Mouse (Mus musculus): ENCODE data around the gene Slc50a1.

Gene Slc50a1

GRCm38 (mm10) chr3:89282291-89282643, 11.9 kb upstream of the Slc50a1 start:
- DNase-seq (ENCODE audit: low read depth, low spot score): no peak
- no peaks in the 10 kb centered on the region for H3K36me3 ChIP-seq (ENCODE audit: control insufficient read depth, insufficient read depth, low read length, poor library complexity, severe bottlenecking)

GRCm38 (mm10) chr3:89281579-89282290, 11.4 kb upstream of the Slc50a1 start:
- peak; percentile 90 for DNase-seq (ENCODE audit: low read depth, low spot score)

More at GRCm38 (mm10) chr3:89282291-89282643, 11.9 kb upstream of the Slc50a1 start:
- no peaks in the 10 kb centered on the region for H3K27me3 ChIP-seq (ENCODE audit: control insufficient read depth, insufficient read depth, low read length, poor library complexity, severe bottlenecking)

GRCm38 (mm10) chr3:89280606-89281511, 10.5 kb upstream of the Slc50a1 start, which contains the start of gene Efna1:
Gene Efna1, minus strand, starts transcription at chr3:89281142.
- no peaks in the 10 kb centered on the region for H3K27me3 ChIP-seq (ENCODE audit: control insufficient read depth, insufficient read depth, low read length, poor library complexity, severe bottlenecking)
- no peaks in the 10 kb centered on the region for H3K36me3 ChIP-seq (ENCODE audit: control insufficient read depth, insufficient read depth, low read length, poor library complexity, severe bottlenecking)
- DNase-seq (ENCODE audit: low read depth, low spot score): peak; percentile 19

More at GRCm38 (mm10) chr3:89281579-89282290, 11.4 kb upstream of the Slc50a1 start:
- Histone ChIP-seq H3K36me3 (ENCODE audit: control insufficient read depth, insufficient read depth, low read length, poor library complexity, severe bottlenecking) (no peaks in the 10 kb centered on the region), H3K27me3 (ENCODE audit: control insufficient read depth, insufficient read depth, low read length, poor library complexity, severe bottlenecking) (no peaks in the 10 kb centered on the region)

- Histone ChIP-seq H3K36me3 (ENCODE audit: control insufficient read depth, insufficient read depth, low read length, poor library complexity, severe bottlenecking) (no peaks in the 10 kb centered on the region), H3K27me3 (ENCODE audit: control insufficient read depth, insufficient read depth, low read length, poor library complexity, severe bottlenecking) (no peaks in the 10 kb centered on the region)
- peak; percentile 24 for DNase-seq (ENCODE audit: low read depth, low spot score)
Observed at GRCm38 (mm10) chr3:89280050-89280605, 9.8 kb upstream of the Slc50a1 start.

GRCm38 (mm10) chr3:89279153-89279890, 9.0 kb upstream of the Slc50a1 start:
- H3K36me3 ChIP-seq (ENCODE audit: control insufficient read depth, insufficient read depth, low read length, poor library complexity, severe bottlenecking): no peaks in the 10 kb centered on the region
- DNase-seq (ENCODE audit: low read depth, low spot score): peak; percentile 65
- no peaks in the 10 kb centered on the region for H3K27me3 ChIP-seq (ENCODE audit: control insufficient read depth, insufficient read depth, low read length, poor library complexity, severe bottlenecking)

- no peaks in the 10 kb centered on the region for H3K27me3 ChIP-seq (ENCODE audit: control insufficient read depth, insufficient read depth, low read length, poor library complexity, severe bottlenecking)
- DNase-seq (ENCODE audit: low read depth, low spot score): no peak
- no peaks in the 10 kb centered on the region for H3K36me3 ChIP-seq (ENCODE audit: control insufficient read depth, insufficient read depth, low read length, poor library complexity, severe bottlenecking)
Observed at GRCm38 (mm10) chr3:89278643-89279042, 8.3 kb upstream of the Slc50a1 start.

- no peak for DNase-seq (ENCODE audit: low read depth, low spot score)
- Histone ChIP-seq H3K36me3 (ENCODE audit: control insufficient read depth, insufficient read depth, low read length, poor library complexity, severe bottlenecking) (no peaks in the 10 kb centered on the region), H3K27me3 (ENCODE audit: control insufficient read depth, insufficient read depth, low read length, poor library complexity, severe bottlenecking) (no peaks in the 10 kb centered on the region)
Observed at GRCm38 (mm10) chr3:89278107-89278506, 7.7 kb upstream of the Slc50a1 start.

GRCm38 (mm10) chr3:89277281-89278021, 7.1 kb upstream of the Slc50a1 start:
- DNase-seq (ENCODE audit: low read depth, low spot score): no peak
- no peaks in the 10 kb centered on the region for H3K27me3 ChIP-seq (ENCODE audit: control insufficient read depth, insufficient read depth, low read length, poor library complexity, severe bottlenecking)
- H3K36me3 ChIP-seq (ENCODE audit: control insufficient read depth, insufficient read depth, low read length, poor library complexity, severe bottlenecking): no peaks in the 10 kb centered on the region

GRCm38 (mm10) chr3:89276061-89276460, 5.7 kb upstream of the Slc50a1 start:
- Histone ChIP-seq H3K36me3 (ENCODE audit: control insufficient read depth, insufficient read depth, low read length, poor library complexity, severe bottlenecking) (no peaks in the 10 kb centered on the region), H3K27me3 (ENCODE audit: control insufficient read depth, insufficient read depth, low read length, poor library complexity, severe bottlenecking) (no peaks in the 10 kb centered on the region)
- DNase-seq (ENCODE audit: low read depth, low spot score): no peak

GRCm38 (mm10) chr3:89271760-89272159, 1.4 kb upstream of the Slc50a1 start:
- DNase-seq (ENCODE audit: low read depth, low spot score): no peak
- no peaks in the 10 kb centered on the region; the same call in 1 of the 2 replicates for H3K36me3 ChIP-seq (ENCODE audit: control insufficient read depth, insufficient read depth, low read length, poor library complexity, severe bottlenecking)
- H3K27me3 ChIP-seq (ENCODE audit: control insufficient read depth, insufficient read depth, low read length, poor library complexity, severe bottlenecking): no peaks in the 10 kb centered on the region

- H3K36me3 ChIP-seq (ENCODE audit: control insufficient read depth, insufficient read depth, low read length, poor library complexity, severe bottlenecking): no peaks in the 10 kb centered on the region; the same call in 1 of the 2 replicates
- DNase-seq (ENCODE audit: low read depth, low spot score): no peak
- H3K27me3 ChIP-seq (ENCODE audit: control insufficient read depth, insufficient read depth, low read length, poor library complexity, severe bottlenecking): no peaks in the 10 kb centered on the region
Observed at GRCm38 (mm10) chr3:89270891-89271290, 521 bp upstream of the Slc50a1 start.

- H3K27me3 ChIP-seq (ENCODE audit: control insufficient read depth, insufficient read depth, low read length, poor library complexity, severe bottlenecking): no peaks in the 10 kb centered on the region
- no peak for DNase-seq (ENCODE audit: low read depth, low spot score)
- no peaks in the 10 kb centered on the region; the same call in 1 of the 2 replicates for H3K36me3 ChIP-seq (ENCODE audit: control insufficient read depth, insufficient read depth, low read length, poor library complexity, severe bottlenecking)
Observed at GRCm38 (mm10) chr3:89268916-89269315, 1.5 kb downstream of the Slc50a1 start.

GRCm38 (mm10) chr3:89266439-89266893, 3.9 kb downstream of the Slc50a1 start:
- no peaks in the 10 kb centered on the region; the same call in 1 of the 2 replicates for H3K36me3 ChIP-seq (ENCODE audit: control insufficient read depth, insufficient read depth, low read length, poor library complexity, severe bottlenecking)
- DNase-seq (ENCODE audit: low read depth, low spot score): peak; percentile 80
- H3K27me3 ChIP-seq (ENCODE audit: control insufficient read depth, insufficient read depth, low read length, poor library complexity, severe bottlenecking): no peaks in the 10 kb centered on the region

GRCm38 (mm10) chr3:89262417-89262816, 8.0 kb downstream of the Slc50a1 start:
- no peaks in the 10 kb centered on the region; the same call in 1 of the 2 replicates for H3K36me3 ChIP-seq (ENCODE audit: control insufficient read depth, insufficient read depth, low read length, poor library complexity, severe bottlenecking)
- no peaks in the 10 kb centered on the region for H3K27me3 ChIP-seq (ENCODE audit: control insufficient read depth, insufficient read depth, low read length, poor library complexity, severe bottlenecking)
- no peak for DNase-seq (ENCODE audit: low read depth, low spot score)
